Mouse (Mus musculus): ENCODE data around the gene Shkbp1.

DNA sequence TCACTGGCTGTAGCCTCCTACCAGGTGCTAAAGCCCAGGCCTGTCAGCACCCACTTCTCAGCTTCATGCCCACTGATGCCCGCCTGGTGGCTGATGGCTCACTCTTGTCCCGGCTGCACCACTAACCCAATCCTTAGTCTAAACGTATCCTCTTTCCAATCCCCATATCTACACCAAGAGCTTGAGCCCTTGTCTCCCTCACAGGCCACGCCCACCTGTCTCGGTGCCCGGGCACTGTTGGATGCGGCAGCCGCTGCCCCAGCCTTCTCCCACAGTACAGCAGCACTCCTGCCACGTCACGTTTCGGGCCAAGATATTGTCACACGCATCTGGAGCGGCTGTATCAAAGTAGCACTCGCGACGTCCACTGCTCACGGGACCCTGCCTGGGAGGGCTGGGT is 45.5 kb downstream of the Shkbp1 start:
- TF ChIP-seq CTCF (IDR thresholded peaks at IDR 0.05): no peak; the same call in 1 of the 2 replicates
- no peak for TF ChIP-seq POLR2A (IDR thresholded peaks at IDR 0.05; ENCODE audit: insufficient read depth, low read depth, low read length)
- 0 out of 2 replicates have a peak, but pooled peaks have one; percentile 26 for TF ChIP-seq EP300 (IDR thresholded peaks at IDR 0.05; ENCODE audit: insufficient read depth, low read depth, low read length)

Measured in heart, adult 2 months (tissue).